Mouse (Mus musculus) forebrain, embryonic 10.5 days (tissue): ENCODE measurements around the gene Eif2b2. TPM values are rescaled to one million over a fixed set of nuclear protein-coding genes. Genes with fewer than 3 reads are reported as not detected.

Experiments used
- DNase-seq: peaks from one replicate; pipeline ENCODE4 v3.0.0-alpha.2; 2017; ENCODE audit warnings: low spot score; ENCODE audit errors: extremely low spot score
- H3K27ac ChIP-seq: fragments of 300-500 bp; sonication (generic); 2 replicates; pipeline ENCODE4 v1.5.1; 2016; ENCODE audit warnings: mild to moderate bottlenecking
- H3K27me3 ChIP-seq: fragments of 300-500 bp; sonication (generic); 2 replicates; pipeline ENCODE4 v1.6.1; 2016; ENCODE audit warnings: mild to moderate bottlenecking; ENCODE audit not compliant: poor library complexity, severe bottlenecking
- H3K36me3 ChIP-seq: fragments of 300-500 bp; sonication (generic); replicated peaks from 2 replicates; pipeline ENCODE4 v1.6.1; 2016; ENCODE audit warnings: mild to moderate bottlenecking, moderate library complexity
- H3K4me1 ChIP-seq: fragments of 300-500 bp; sonication (generic); 2 replicates; pipeline ENCODE4 v1.6.1; 2016
- H3K4me3 ChIP-seq: fragments of 300-500 bp; sonication (generic); 2 replicates; pipeline ENCODE4 v1.5.1; 2016; ENCODE audit warnings: mild to moderate bottlenecking, moderate library complexity
- H3K9me3 ChIP-seq: fragments of 300-500 bp; sonication (generic); 2 replicates; pipeline ENCODE4 v1.6.1; 2016; ENCODE audit warnings: mild to moderate bottlenecking, moderate library complexity
- WGBS: fragments of 180-500 bp; shearing (Covaris S2); methylation state at CpG from one replicate; pipeline ENCODE4 v1.1.7; 2016; 5-methylcytosine and 5-hydroxymethylcytosine counted together
- polyA plus RNA-seq: library from polyadenylated mRNA; unstranded; fragments of >200 nt; fragmentation: Nextera tagmentation; extraction: Ambion mirVana; gene quantifications from 2 replicates; pipeline ENCODE4 v1.2.1, GENCODE M21; 2016

Eif2b2 gene
- polyA plus RNA-seq, 1 experiment from 2014 or later = 129 TPM

- no peak overlapping the region for H3K4me3 ChIP-seq
- DNase-seq = no peak
- peaks cover 39% of the 10 kb centered on the region for H3K4me1 ChIP-seq
- 11% methylated on average over 8 of the region's 8 CpGs for WGBS
- H3K9me3 ChIP-seq = no peaks in the 10 kb centered on the region
- peaks cover 68% of the 10 kb centered on the region for H3K27me3 ChIP-seq
- H3K36me3 ChIP-seq = no peaks in the 10 kb centered on the region
- H3K27ac ChIP-seq = no peak overlapping the region
These were observed 37.0 kb upstream of the Eif2b2 start for GRCm38 (mm10) chr12:85182345-85182643.

GRCm38 (mm10) chr12:85182898-85183297 is 36.4 kb upstream of the Eif2b2 start:
- peaks cover 62% of the 10 kb centered on the region for H3K27me3 ChIP-seq
- DNase-seq = no peak
- peaks cover 33% of the 10 kb centered on the region for H3K4me1 ChIP-seq
- no peaks in the 10 kb centered on the region for H3K36me3 ChIP-seq
- no peaks in the 10 kb centered on the region for H3K9me3 ChIP-seq
- H3K4me3 ChIP-seq = no peak overlapping the region
- whole genome bisulfite sequencing = 65% methylated on average over 5 of the region's 5 CpGs
- H3K27ac ChIP-seq = no peak overlapping the region

GRCm38 (mm10) chr12:85184118-85184517 is 35.2 kb upstream of the Eif2b2 start:
- Histone ChIP-seq H3K9me3 (no peaks in the 10 kb centered on the region), H3K27me3 (peaks cover 50% of the 10 kb centered on the region), H3K27ac (no peak overlapping the region), H3K36me3 (no peaks in the 10 kb centered on the region), H3K4me3 (no peak overlapping the region), H3K4me1 (peaks cover 27% of the 10 kb centered on the region)
- 78% methylated on average over 5 of the region's 5 CpGs for WGBS
- DNase-seq = no peak

- Histone ChIP-seq H3K4me3 (no peak overlapping the region), H3K27ac (no peak overlapping the region), H3K4me1 (peaks cover 27% of the 10 kb centered on the region), H3K27me3 (peaks cover 33% of the 10 kb centered on the region), H3K9me3 (no peaks in the 10 kb centered on the region), H3K36me3 (no peaks in the 10 kb centered on the region)
- DNase-seq = no peak
- WGBS = 71% methylated on average over 8 of the region's 8 CpGs
These were observed 33.5 kb upstream of the Eif2b2 start for GRCm38 (mm10) chr12:85185810-85186209.

GRCm38 (mm10) chr12:85186361-85186760 is 32.9 kb upstream of the Eif2b2 start:
- no peaks in the 10 kb centered on the region for H3K36me3 ChIP-seq
- no peaks in the 10 kb centered on the region for H3K9me3 ChIP-seq
- peaks cover 26% of the 10 kb centered on the region for H3K4me1 ChIP-seq
- WGBS = 82% methylated on average over 7 of the region's 7 CpGs
- H3K4me3 ChIP-seq = no peak overlapping the region
- H3K27ac ChIP-seq = no peak overlapping the region
- H3K27me3 ChIP-seq = peaks cover 27% of the 10 kb centered on the region
- no peak for DNase-seq

- Histone ChIP-seq H3K36me3 (no peaks in the 10 kb centered on the region), H3K9me3 (no peaks in the 10 kb centered on the region), H3K27ac (no peak overlapping the region), H3K4me3 (no peak overlapping the region), H3K27me3 (peaks cover 32% of the 10 kb centered on the region), H3K4me1 (peaks cover 14% of the 10 kb centered on the region)
- 81% methylated on average over 7 of the region's 7 CpGs for WGBS
- DNase-seq = no peak
These were observed 29.0 kb upstream of the Eif2b2 start for GRCm38 (mm10) chr12:85190290-85190689.

- Histone ChIP-seq H3K9me3 (no peaks in the 10 kb centered on the region), H3K27ac (peak overlapping the region; percentile 45; the same call in 1 of the 2 replicates), H3K4me3 (no peak overlapping the region), H3K4me1 (peaks cover 20% of the 10 kb centered on the region), H3K36me3 (no peaks in the 10 kb centered on the region), H3K27me3 (peaks cover 54% of the 10 kb centered on the region)
- 34% methylated on average over 19 of the region's 19 CpGs for WGBS
- no peak for DNase-seq
These were observed 26.7 kb upstream of the Eif2b2 start for GRCm38 (mm10) chr12:85192461-85193108.

- no peaks in the 10 kb centered on the region for H3K36me3 ChIP-seq
- no peak overlapping the region for H3K27ac ChIP-seq
- H3K9me3 ChIP-seq = no peaks in the 10 kb centered on the region
- 82% methylated on average over 10 of the region's 10 CpGs for WGBS
- peaks cover 54% of the 10 kb centered on the region for H3K27me3 ChIP-seq
- no peak for DNase-seq
- peaks cover 26% of the 10 kb centered on the region for H3K4me1 ChIP-seq
- no peak overlapping the region for H3K4me3 ChIP-seq
These were observed 26.1 kb upstream of the Eif2b2 start for GRCm38 (mm10) chr12:85193146-85193545.

GRCm38 (mm10) chr12:85193923-85194622 is 25.2 kb upstream of the Eif2b2 start:
- H3K4me1 ChIP-seq = peaks cover 31% of the 10 kb centered on the region
- no peak for DNase-seq
- 92% methylated on average over 11 of the region's 11 CpGs for WGBS

GRCm38 (mm10) chr12:85194623-85195018 is 24.7 kb upstream of the Eif2b2 start:
- no peak overlapping the region for H3K27ac ChIP-seq
- H3K9me3 ChIP-seq = no peaks in the 10 kb centered on the region
- no peak for DNase-seq
- WGBS = 90% methylated on average over 4 of the region's 4 CpGs
- no peak overlapping the region for H3K4me3 ChIP-seq
- no peaks in the 10 kb centered on the region for H3K36me3 ChIP-seq
- H3K27me3 ChIP-seq = peaks cover 61% of the 10 kb centered on the region
- peaks cover 31% of the 10 kb centered on the region for H3K4me1 ChIP-seq

More at GRCm38 (mm10) chr12:85193923-85194622, 25.2 kb upstream of the Eif2b2 start:
- no peaks in the 10 kb centered on the region for H3K9me3 ChIP-seq
- H3K27me3 ChIP-seq = peaks cover 56% of the 10 kb centered on the region
- no peaks in the 10 kb centered on the region for H3K36me3 ChIP-seq
- no peak overlapping the region for H3K27ac ChIP-seq
- no peak overlapping the region for H3K4me3 ChIP-seq

GRCm38 (mm10) chr12:85195086-85195485 is 24.2 kb upstream of the Eif2b2 start:
- no peak overlapping the region for H3K4me3 ChIP-seq

GRCm38 (mm10) chr12:85196191-85196590 is 23.1 kb upstream of the Eif2b2 start:
- peaks cover 41% of the 10 kb centered on the region for H3K4me1 ChIP-seq
- WGBS = 90% methylated on average over 10 of the region's 10 CpGs
- H3K27me3 ChIP-seq = peaks cover 68% of the 10 kb centered on the region
- H3K4me3 ChIP-seq = no peak overlapping the region
- no peaks in the 10 kb centered on the region for H3K9me3 ChIP-seq
- no peak overlapping the region for H3K27ac ChIP-seq
- DNase-seq = no peak
- H3K36me3 ChIP-seq = no peaks in the 10 kb centered on the region

More at GRCm38 (mm10) chr12:85195086-85195485, 24.2 kb upstream of the Eif2b2 start:
- WGBS = 91% methylated on average over 5 of the region's 5 CpGs
- H3K9me3 ChIP-seq = no peaks in the 10 kb centered on the region
- no peaks in the 10 kb centered on the region for H3K36me3 ChIP-seq
- peaks cover 66% of the 10 kb centered on the region for H3K27me3 ChIP-seq
- peaks cover 31% of the 10 kb centered on the region for H3K4me1 ChIP-seq
- H3K27ac ChIP-seq = no peak overlapping the region
- no peak for DNase-seq

GRCm38 (mm10) chr12:85197371-85197770 is 21.9 kb upstream of the Eif2b2 start:
- peaks cover 50% of the 10 kb centered on the region for H3K4me1 ChIP-seq
- H3K27ac ChIP-seq = peak overlapping the region; percentile 46; the same call in 1 of the 2 replicates
- no peak for DNase-seq

More at GRCm38 (mm10) chr12:85197371-85197770, 21.9 kb upstream of the Eif2b2 start:
- H3K27me3 ChIP-seq = peaks cover 76% of the 10 kb centered on the region
- no peak overlapping the region for H3K4me3 ChIP-seq
- H3K36me3 ChIP-seq = no peaks in the 10 kb centered on the region
- WGBS = 83% methylated on average over 7 of the region's 7 CpGs
- no peaks in the 10 kb centered on the region for H3K9me3 ChIP-seq
